Mouse (Mus musculus): ENCODE results near the gene Chst8. TPM values are rescaled to one million over a fixed set of nuclear protein-coding genes. Genes with fewer than 3 reads are reported as not detected.

Gene Chst8
- polyA plus RNA-seq, 1 experiment from 2014 or later: 0.75 TPM

DNA sequence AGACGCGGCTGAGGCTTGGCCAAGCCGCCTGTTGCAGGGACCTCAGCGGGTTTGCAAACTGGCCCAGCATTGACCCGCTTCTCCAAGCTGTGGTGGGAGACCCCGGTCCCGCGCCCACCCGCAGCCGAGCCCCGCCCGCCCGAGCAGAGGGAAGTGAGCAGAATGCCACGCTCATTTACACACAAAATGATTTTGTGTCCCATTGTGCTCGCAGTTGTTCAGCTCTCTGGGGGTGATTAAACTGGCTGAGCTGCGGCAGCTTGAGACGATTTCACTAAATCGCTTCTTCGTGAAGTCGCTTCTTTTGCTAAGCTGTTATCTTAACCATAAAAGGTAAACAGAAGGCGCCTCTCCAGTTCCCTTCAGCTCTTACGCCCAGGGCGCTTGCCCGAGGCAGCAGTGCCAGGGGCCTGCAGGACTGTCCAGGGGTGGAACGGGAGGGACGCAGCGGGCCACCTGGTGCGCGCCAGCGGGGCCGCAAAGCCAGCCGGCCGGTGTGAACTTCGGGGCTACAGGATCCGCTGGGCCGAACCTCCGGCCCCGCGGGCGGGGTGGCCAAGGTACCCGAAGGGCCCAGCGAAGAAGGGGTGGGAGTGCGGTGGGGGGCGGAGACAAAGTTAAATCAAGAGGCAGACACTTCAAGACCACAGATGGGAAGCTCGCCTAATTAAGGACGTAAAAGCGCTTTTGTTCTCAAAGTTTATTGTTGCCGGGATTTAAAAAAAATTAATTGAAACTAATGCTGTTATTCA is 159.6 kb downstream of the Chst8 start:
- Histone ChIP-seq H3K4me3 (ENCODE audit: low read length) (peak overlapping the region; percentile 82), H3K27ac (ENCODE audit: low read length) (peak overlapping the region; percentile 43; the same call in 1 of the 2 replicates), H3K27me3 (ENCODE audit: control insufficient read depth, insufficient read depth, low read length) (peaks cover 5% of the 10 kb centered on the region; the same call in 1 of the 2 replicates), H3K4me1 (ENCODE audit: control insufficient read depth, insufficient read depth, low read length) (peaks cover 12% of the 10 kb centered on the region; the same call in 1 of the 2 replicates), H3K4me2 (ENCODE audit: low read depth, low read length) (peak overlapping the region; percentile 74), H3K36me3 (ENCODE audit: control insufficient read depth, insufficient read depth) (peaks cover 4% of the 10 kb centered on the region; the same call in 1 of the 2 replicates), H3K9ac (ENCODE audit: low read length) (peak overlapping the region; percentile 60), H3K9me3 (replicated peaks; ENCODE audit: control insufficient read depth, low read length) (no peaks in the 10 kb centered on the region)
- ATAC-seq (replicated peaks; ENCODE audit: extremely low read depth, insufficient read depth, low FRiP score): no peak
- WGBS: 2% methylated on average over 48 of the region's 48 CpGs

DNA sequence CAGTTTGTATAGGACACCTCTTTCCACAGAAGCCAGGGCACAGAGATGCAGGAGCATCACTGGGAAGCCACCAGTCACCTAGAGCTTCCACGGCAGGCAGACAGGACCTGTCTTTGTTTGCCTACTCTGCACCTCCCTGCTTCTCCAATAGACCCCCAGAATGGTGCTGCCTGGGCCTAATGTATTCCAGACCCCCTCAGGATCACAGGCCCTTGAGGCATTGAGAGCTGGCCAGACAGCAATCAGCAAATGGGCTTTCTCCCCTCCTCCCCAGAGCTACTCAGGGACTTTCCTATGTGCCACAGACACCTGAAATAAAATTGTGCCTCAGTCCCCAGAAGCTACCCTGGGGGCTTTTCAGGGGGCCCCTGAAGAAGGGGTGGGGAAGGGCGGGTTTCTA is 161.1 kb downstream of the Chst8 start:
- Histone ChIP-seq H3K9me3 (replicated peaks; ENCODE audit: control insufficient read depth, low read length) (no peaks in the 10 kb centered on the region), H3K27ac (ENCODE audit: low read length) (no peak overlapping the region), H3K36me3 (ENCODE audit: control insufficient read depth, insufficient read depth) (peaks cover 4% of the 10 kb centered on the region; the same call in 1 of the 2 replicates), H3K4me1 (ENCODE audit: control insufficient read depth, insufficient read depth, low read length) (peaks cover 12% of the 10 kb centered on the region; the same call in 1 of the 2 replicates), H3K4me3 (ENCODE audit: low read length) (no peak overlapping the region), H3K9ac (ENCODE audit: low read length) (no peak overlapping the region), H3K4me2 (ENCODE audit: low read depth, low read length) (no peak overlapping the region), H3K27me3 (ENCODE audit: control insufficient read depth, insufficient read depth, low read length) (peaks cover 5% of the 10 kb centered on the region; the same call in 1 of the 2 replicates)
- no peak for ATAC-seq (replicated peaks; ENCODE audit: extremely low read depth, insufficient read depth, low FRiP score)
- 82% methylated on average over 2 of the region's 2 CpGs for WGBS

DNA sequence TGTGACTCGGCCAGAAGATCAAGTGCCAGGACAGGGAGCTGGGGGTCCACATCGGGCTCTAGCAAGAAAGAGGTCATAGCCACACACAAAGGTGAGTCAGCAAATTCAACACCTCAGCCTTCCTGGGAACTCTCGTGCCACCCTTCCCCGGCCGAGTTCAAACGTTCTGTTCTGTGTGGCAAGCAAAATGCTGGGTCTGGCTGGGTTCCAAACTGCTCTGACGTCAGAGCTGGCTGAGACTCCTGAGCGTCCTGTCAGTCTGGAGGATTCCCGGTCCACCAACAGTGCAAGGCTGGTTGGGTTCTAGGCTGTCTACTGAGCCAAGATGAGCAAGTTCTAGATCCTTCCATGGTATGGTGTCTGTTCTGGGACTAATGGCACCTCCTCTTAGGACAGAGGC is 165.5 kb downstream of the Chst8 start:
- Histone ChIP-seq H3K36me3 (ENCODE audit: control insufficient read depth, insufficient read depth) (peaks cover 4% of the 10 kb centered on the region; the same call in 1 of the 2 replicates), H3K4me1 (ENCODE audit: control insufficient read depth, insufficient read depth, low read length) (no peaks in the 10 kb centered on the region), H3K4me3 (ENCODE audit: low read length) (no peak overlapping the region), H3K27me3 (ENCODE audit: control insufficient read depth, insufficient read depth, low read length) (peaks cover 2% of the 10 kb centered on the region; the same call in 1 of the 2 replicates), H3K9ac (ENCODE audit: low read length) (no peak overlapping the region), H3K4me2 (ENCODE audit: low read depth, low read length) (no peak overlapping the region), H3K27ac (ENCODE audit: low read length) (no peak overlapping the region), H3K9me3 (replicated peaks; ENCODE audit: control insufficient read depth, low read length) (no peaks in the 10 kb centered on the region)
- ATAC-seq (replicated peaks; ENCODE audit: extremely low read depth, insufficient read depth, low FRiP score): no peak
- 35% methylated on average over 9 of the region's 9 CpGs for whole genome bisulfite sequencing

DNA sequence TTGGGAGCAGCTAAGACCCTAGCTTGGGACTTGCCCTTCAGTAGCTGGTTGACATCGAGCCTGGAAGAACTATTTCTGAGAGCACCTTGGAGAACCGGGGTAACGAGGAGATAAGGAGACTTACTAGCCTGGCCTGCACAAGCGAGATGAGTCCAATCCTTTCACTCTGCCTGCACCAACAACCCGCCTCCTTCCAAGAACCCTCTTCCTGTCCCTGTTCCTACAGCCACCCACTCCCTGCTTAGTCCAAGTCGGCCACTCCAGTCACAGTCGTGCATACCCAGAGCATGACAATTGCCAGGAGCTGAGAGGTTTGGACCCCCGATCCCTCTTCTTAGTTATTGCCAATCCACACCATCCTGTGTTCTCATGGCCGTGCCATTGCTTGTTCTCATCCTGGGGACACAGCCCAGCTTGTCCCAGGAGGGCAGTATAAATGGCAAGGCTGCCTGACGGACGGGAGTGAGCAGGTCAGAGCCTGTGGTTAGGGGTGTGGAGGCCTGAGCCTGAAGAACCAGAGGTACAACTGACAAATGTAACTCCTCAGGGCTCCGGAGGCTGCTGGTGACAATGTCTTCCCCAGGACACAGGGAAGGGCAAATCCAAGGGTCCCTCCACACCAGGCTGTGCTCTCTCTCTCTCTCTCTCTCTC is 166.2 kb downstream of the Chst8 start:
- H3K9ac ChIP-seq (ENCODE audit: low read length): no peak overlapping the region
- no peak overlapping the region for H3K4me2 ChIP-seq (ENCODE audit: low read depth, low read length)
- H3K4me3 ChIP-seq (ENCODE audit: low read length): no peak overlapping the region
- no peak overlapping the region for H3K27ac ChIP-seq (ENCODE audit: low read length)
- no peak for ATAC-seq (replicated peaks; ENCODE audit: extremely low read depth, insufficient read depth, low FRiP score)
- H3K36me3 ChIP-seq (ENCODE audit: control insufficient read depth, insufficient read depth): peaks cover 4% of the 10 kb centered on the region; the same call in 1 of the 2 replicates
- no peaks in the 10 kb centered on the region for H3K9me3 ChIP-seq (replicated peaks; ENCODE audit: control insufficient read depth, low read length)
- H3K4me1 ChIP-seq (ENCODE audit: control insufficient read depth, insufficient read depth, low read length): no peaks in the 10 kb centered on the region
- 71% methylated on average over 12 of the region's 12 CpGs for WGBS
- H3K27me3 ChIP-seq (ENCODE audit: control insufficient read depth, insufficient read depth, low read length): peaks cover under 1% of the 10 kb centered on the region; the same call in 1 of the 2 replicates

DNA sequence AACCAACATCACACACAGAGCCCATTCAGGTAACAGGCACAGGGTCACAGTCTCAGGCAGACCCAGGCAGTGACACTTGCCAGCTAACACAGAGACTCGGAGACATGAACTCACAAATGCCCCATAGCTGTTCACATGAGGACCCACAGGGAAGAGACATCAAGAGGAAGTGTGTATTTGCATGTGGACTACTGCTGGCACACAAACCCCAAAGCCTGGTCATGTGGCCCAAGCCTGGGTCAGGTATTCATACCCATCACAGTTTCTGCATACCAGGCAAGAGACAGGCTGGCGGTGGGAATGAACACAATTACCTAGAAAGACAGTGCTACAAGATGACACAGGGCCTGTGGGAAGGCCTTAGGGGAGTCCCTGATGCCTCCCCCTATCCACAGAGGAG is 166.9 kb downstream of the Chst8 start:
- H3K27ac ChIP-seq (ENCODE audit: low read length): no peak overlapping the region
- H3K4me1 ChIP-seq (ENCODE audit: control insufficient read depth, insufficient read depth, low read length): no peaks in the 10 kb centered on the region
- no peak overlapping the region for H3K4me3 ChIP-seq (ENCODE audit: low read length)
- no peaks in the 10 kb centered on the region for H3K9me3 ChIP-seq (replicated peaks; ENCODE audit: control insufficient read depth, low read length)
- WGBS: 86% methylated on average over 2 of the region's 2 CpGs
- H3K9ac ChIP-seq (ENCODE audit: low read length): no peak overlapping the region
- ATAC-seq (replicated peaks; ENCODE audit: extremely low read depth, insufficient read depth, low FRiP score): no peak
- H3K27me3 ChIP-seq (ENCODE audit: control insufficient read depth, insufficient read depth, low read length): no peaks in the 10 kb centered on the region
- no peak overlapping the region for H3K4me2 ChIP-seq (ENCODE audit: low read depth, low read length)
- H3K36me3 ChIP-seq (ENCODE audit: control insufficient read depth, insufficient read depth): peaks cover 4% of the 10 kb centered on the region; the same call in 1 of the 2 replicates

DNA sequence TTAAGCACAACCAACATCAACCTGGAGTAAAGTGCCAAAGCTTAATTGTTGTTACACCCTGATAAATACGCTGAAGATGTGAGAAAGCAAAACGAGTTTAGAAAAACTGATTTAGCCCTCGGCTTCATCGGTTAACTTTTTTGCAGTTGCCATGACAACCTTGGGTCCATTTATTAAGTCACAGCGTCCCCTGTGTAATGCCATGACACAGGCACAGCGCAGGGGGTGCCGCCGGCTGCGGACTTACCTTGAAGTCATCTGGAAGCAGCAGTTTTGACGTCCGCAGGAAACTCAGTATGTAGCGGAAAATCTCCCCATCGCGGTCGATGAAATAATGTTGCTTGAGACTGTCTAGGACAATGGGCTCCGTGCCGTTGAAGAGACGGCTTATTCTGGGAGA is 167.9 kb downstream of the Chst8 start:
- 87% methylated on average over 18 of the region's 18 CpGs for WGBS
- Histone ChIP-seq H3K4me3 (ENCODE audit: low read length) (no peak overlapping the region), H3K4me1 (ENCODE audit: control insufficient read depth, insufficient read depth, low read length) (no peaks in the 10 kb centered on the region), H3K9ac (ENCODE audit: low read length) (no peak overlapping the region), H3K9me3 (replicated peaks; ENCODE audit: control insufficient read depth, low read length) (no peaks in the 10 kb centered on the region), H3K27me3 (ENCODE audit: control insufficient read depth, insufficient read depth, low read length) (no peaks in the 10 kb centered on the region), H3K4me2 (ENCODE audit: low read depth, low read length) (no peak overlapping the region), H3K27ac (ENCODE audit: low read length) (no peak overlapping the region), H3K36me3 (ENCODE audit: control insufficient read depth, insufficient read depth) (peaks cover 4% of the 10 kb centered on the region; the same call in 1 of the 2 replicates)
- ATAC-seq (replicated peaks; ENCODE audit: extremely low read depth, insufficient read depth, low FRiP score): no peak

DNA sequence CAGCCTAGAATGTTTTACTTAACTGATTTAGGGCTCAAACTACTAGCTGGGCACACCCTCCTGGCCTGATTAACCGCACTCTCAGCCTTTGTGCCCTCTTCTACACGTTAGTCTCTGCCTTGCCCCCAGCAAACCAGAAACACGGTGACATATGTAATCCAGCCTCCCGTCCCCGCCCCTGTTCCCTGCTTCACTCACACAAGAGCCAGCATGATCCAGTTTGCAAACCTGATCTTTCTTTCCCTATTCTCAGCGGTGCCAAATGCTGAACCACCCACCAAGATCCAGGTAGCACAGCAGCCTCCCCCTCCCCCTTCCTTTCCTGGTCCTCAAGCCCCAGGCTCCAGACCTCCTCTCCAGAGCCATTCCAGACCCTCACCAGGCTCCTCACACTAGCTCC is 169.2 kb downstream of the Chst8 start:
- Histone ChIP-seq H3K4me3 (ENCODE audit: low read length) (no peak overlapping the region), H3K27me3 (ENCODE audit: control insufficient read depth, insufficient read depth, low read length) (no peaks in the 10 kb centered on the region), H3K27ac (ENCODE audit: low read length) (no peak overlapping the region), H3K9ac (ENCODE audit: low read length) (no peak overlapping the region), H3K36me3 (ENCODE audit: control insufficient read depth, insufficient read depth) (no peaks in the 10 kb centered on the region), H3K4me2 (ENCODE audit: low read depth, low read length) (no peak overlapping the region), H3K9me3 (replicated peaks; ENCODE audit: control insufficient read depth, low read length) (no peaks in the 10 kb centered on the region), H3K4me1 (ENCODE audit: control insufficient read depth, insufficient read depth, low read length) (no peaks in the 10 kb centered on the region)
- no peak for ATAC-seq (replicated peaks; ENCODE audit: extremely low read depth, insufficient read depth, low FRiP score)
- WGBS: 69% methylated on average over 6 of the region's 6 CpGs

DNA sequence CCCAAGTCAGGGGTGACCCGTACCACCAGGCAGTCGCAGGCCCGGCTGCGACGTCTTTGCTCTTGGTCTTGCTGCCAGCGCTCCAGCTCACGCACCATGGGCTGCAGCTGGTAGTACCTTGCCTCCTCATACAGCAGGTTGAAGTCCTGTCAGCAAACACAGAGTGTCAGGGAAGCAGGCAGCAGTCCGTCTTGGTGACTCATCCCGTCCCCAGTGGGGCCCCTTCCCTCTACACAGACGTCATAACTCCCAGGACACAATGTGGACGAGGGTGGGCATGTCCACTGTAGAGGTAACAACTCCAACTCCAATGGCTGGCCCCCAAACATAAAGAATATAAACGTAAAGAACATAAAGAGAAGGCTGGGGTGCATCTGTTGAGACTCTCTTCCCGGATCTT is 170.5 kb downstream of the Chst8 start:
- no peaks in the 10 kb centered on the region for H3K36me3 ChIP-seq (ENCODE audit: control insufficient read depth, insufficient read depth)
- no peaks in the 10 kb centered on the region for H3K27me3 ChIP-seq (ENCODE audit: control insufficient read depth, insufficient read depth, low read length)
- H3K4me1 ChIP-seq (ENCODE audit: control insufficient read depth, insufficient read depth, low read length): no peaks in the 10 kb centered on the region
- ATAC-seq (replicated peaks; ENCODE audit: extremely low read depth, insufficient read depth, low FRiP score): no peak
- no peak overlapping the region for H3K9ac ChIP-seq (ENCODE audit: low read length)
- no peaks in the 10 kb centered on the region for H3K9me3 ChIP-seq (replicated peaks; ENCODE audit: control insufficient read depth, low read length)
- H3K27ac ChIP-seq (ENCODE audit: low read length): no peak overlapping the region
- 64% methylated on average over 13 of the region's 13 CpGs for WGBS
- H3K4me2 ChIP-seq (ENCODE audit: low read depth, low read length): no peak overlapping the region
- no peak overlapping the region for H3K4me3 ChIP-seq (ENCODE audit: low read length)

DNA sequence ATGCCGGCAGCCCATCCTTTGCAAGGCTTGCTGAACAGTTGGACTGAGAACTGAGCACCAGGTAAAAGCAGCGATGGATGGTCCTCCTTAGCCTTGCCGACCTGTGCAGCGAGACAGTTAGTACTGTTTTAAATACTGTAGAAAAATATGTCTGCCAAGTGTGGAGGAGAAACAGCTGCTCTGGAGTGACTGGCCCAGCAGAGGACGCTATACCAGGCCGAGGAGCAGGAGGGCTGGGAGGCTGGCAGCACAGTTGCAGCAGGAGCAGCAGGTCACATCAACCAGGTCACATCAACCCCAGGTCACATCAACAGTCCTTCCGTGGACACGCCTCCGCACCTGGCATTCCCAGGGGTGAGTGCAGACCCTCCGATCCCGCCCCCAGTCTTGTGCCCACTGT is 172.7 kb downstream of the Chst8 start:
- Histone ChIP-seq H3K4me3 (ENCODE audit: low read length) (no peak overlapping the region), H3K9ac (ENCODE audit: low read length) (no peak overlapping the region), H3K4me2 (ENCODE audit: low read depth, low read length) (no peak overlapping the region), H3K9me3 (replicated peaks; ENCODE audit: control insufficient read depth, low read length) (no peaks in the 10 kb centered on the region), H3K27me3 (ENCODE audit: control insufficient read depth, insufficient read depth, low read length) (no peaks in the 10 kb centered on the region), H3K27ac (ENCODE audit: low read length) (no peak overlapping the region), H3K36me3 (ENCODE audit: control insufficient read depth, insufficient read depth) (no peaks in the 10 kb centered on the region), H3K4me1 (ENCODE audit: control insufficient read depth, insufficient read depth, low read length) (no peaks in the 10 kb centered on the region)
- WGBS: 92% methylated on average over 11 of the region's 11 CpGs
- ATAC-seq (replicated peaks; ENCODE audit: extremely low read depth, insufficient read depth, low FRiP score): no peak

Data from heart, embryonic 16.5 days (tissue).